Mouse (Mus musculus): ENCODE data around the gene Nmb.
"Not testable (repeated sequence)": the region's sequence is repeated elsewhere in the genome, so short reads cannot be mapped to it uniquely, and the experiment has no call there.

The Nmb gene

GRCm38 (mm10) chr7:80904921-80905515 lies at the start of gene Nmb:
Gene Nmb (minus strand): TSS chr7:80905076.
- DNase-seq (ENCODE audit: low spot score in 2 of 2): peak; percentile 52 to 56

GRCm38 (mm10) chr7:80954251-80954650 lies 49.4 kb upstream of the Nmb start:
- no peak for DNase-seq (ENCODE audit: low spot score in 2 of 2)

- no peak for DNase-seq (ENCODE audit: low spot score in 2 of 2)
Measured at GRCm38 (mm10) chr7:80952140-80952539, 47.3 kb upstream of the Nmb start.

GRCm38 (mm10) chr7:80951461-80951860 lies 46.6 kb upstream of the Nmb start:
- DNase-seq (ENCODE audit: low spot score in 2 of 2): no peak

GRCm38 (mm10) chr7:80947445-80948350 lies 42.8 kb upstream of the Nmb start, which contains the start of gene Sec11a:
Gene Sec11a (minus strand): TSS chr7:80947780.
- peak; percentile 97 for DNase-seq (ENCODE audit: low spot score in 2 of 2)

GRCm38 (mm10) chr7:80939808-80940207 lies 34.9 kb upstream of the Nmb start:
- no peak for DNase-seq (ENCODE audit: low spot score in 2 of 2)

GRCm38 (mm10) chr7:80937304-80937666 lies 32.4 kb upstream of the Nmb start:
- DNase-seq (ENCODE audit: low spot score in 2 of 2): not testable (repeated sequence)

- DNase-seq (ENCODE audit: low spot score in 2 of 2): not testable (repeated sequence)
Measured at GRCm38 (mm10) chr7:80936617-80937303, 31.9 kb upstream of the Nmb start.

GRCm38 (mm10) chr7:80935834-80936233 lies 31.0 kb upstream of the Nmb start:
- no peak for DNase-seq (ENCODE audit: low spot score in 2 of 2)

GRCm38 (mm10) chr7:80932777-80933176 lies 27.9 kb upstream of the Nmb start:
- no peak for DNase-seq (ENCODE audit: low spot score in 2 of 2)

- DNase-seq (ENCODE audit: low spot score in 2 of 2): peak in 1 of 2 experiments; percentile 16
Measured at GRCm38 (mm10) chr7:80931618-80932207, 26.8 kb upstream of the Nmb start.

- no peak for DNase-seq (ENCODE audit: low spot score in 2 of 2)
Measured at GRCm38 (mm10) chr7:80923165-80923564, 18.3 kb upstream of the Nmb start.

GRCm38 (mm10) chr7:80919647-80920008 lies 14.8 kb upstream of the Nmb start:
- no peak for DNase-seq (ENCODE audit: low spot score in 2 of 2)

- DNase-seq (ENCODE audit: low spot score in 2 of 2): no peak
Measured at GRCm38 (mm10) chr7:80918982-80919646, 14.2 kb upstream of the Nmb start.

- no peak for DNase-seq (ENCODE audit: low spot score in 2 of 2)
Measured at GRCm38 (mm10) chr7:80917916-80918465, 13.1 kb upstream of the Nmb start.

- no peak for DNase-seq (ENCODE audit: low spot score in 2 of 2)
Measured at GRCm38 (mm10) chr7:80912496-80912895, 7.6 kb upstream of the Nmb start.

- DNase-seq (ENCODE audit: low spot score in 2 of 2): no peak
Measured at GRCm38 (mm10) chr7:80911053-80911452, 6.2 kb upstream of the Nmb start.

- DNase-seq (ENCODE audit: low spot score in 2 of 2): no peak
Measured at GRCm38 (mm10) chr7:80903625-80904422, 1.1 kb downstream of the Nmb start.

GRCm38 (mm10) chr7:80901541-80902274 lies 3.2 kb downstream of the Nmb start:
- DNase-seq (ENCODE audit: low spot score in 2 of 2): no peak

All from frontal cortex, postnatal 36 days (tissue).